Mouse (Mus musculus) kidney, postnatal 4 days (tissue): ENCODE measurements around the gene Lima1.

Experiments
- DNase-seq, 2 experiments: peaks; one replicate each; pipeline ENCODE4 v3.0.0; 2021; ENCODE audit warnings: mixed read lengths in 2 of 2

Lima1 gene

GRCm38 (mm10) chr15:99866450-99867221, 8.6 kb downstream of the Lima1 start:
- peak; percentile 49 to 64 for DNase-seq

DNA sequence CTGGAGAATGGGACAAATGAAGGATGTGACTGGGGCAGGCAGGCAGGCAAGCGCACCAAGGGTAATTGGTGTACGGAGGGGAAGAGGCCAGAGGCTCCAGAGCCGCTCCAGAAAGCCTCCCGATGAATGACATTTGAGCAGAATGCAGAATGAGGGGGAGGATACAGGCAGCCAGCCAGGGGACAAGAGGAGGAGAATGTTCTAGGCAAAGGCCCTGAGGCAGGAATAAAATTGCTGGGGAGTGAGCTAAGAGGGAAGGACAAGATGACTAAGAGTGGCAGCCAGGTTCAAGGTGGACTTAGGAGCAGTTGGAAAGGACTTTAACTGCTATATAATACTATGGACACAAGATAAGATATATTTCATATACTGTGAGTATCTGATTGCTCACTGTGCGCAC, 9.3 kb downstream of the Lima1 start:
- peak; percentile 45 to 60 for DNase-seq

DNA sequence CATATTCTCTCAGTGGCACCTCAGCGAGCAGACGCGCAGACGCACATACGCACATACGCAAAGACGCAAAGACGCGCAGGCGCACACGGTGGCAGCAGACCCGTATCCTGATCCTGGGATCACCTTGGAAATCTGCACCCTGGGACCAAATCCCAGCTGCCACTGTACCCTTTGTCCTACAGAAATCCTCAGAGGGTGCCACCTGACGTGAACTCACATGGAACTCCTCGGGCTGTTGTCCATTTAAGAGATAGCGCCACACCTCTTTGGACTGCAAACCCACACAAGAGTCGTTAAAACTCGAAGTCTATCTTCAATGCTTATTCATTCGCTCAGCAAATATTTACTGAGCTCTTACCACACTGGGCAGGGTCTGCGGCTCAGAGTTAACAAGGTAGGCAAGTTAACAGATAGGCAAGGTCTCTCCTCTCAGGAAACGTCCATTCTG, 9.7 kb downstream of the Lima1 start:
- no peak for DNase-seq

DNA sequence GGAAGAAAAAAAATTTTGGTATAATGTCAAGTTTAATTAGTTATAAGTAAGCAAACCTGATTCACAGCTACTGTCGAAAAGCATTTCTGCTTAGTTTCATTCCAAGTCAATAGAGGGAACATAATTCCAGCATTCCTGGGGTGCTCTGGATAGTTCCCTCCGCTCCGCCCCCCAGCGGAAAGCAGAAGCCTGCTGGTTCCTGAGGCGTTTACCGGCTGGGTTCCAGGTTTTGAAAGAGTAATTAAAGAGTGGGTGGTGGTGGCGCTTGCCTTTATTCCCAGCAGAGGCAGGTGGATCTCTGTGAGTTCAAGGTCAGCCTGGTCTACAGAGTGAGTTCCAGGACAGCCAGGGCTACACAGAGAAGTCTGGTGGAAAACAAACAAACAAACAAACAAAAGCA, 10.2 kb downstream of the Lima1 start:
- no peak for DNase-seq

DNA sequence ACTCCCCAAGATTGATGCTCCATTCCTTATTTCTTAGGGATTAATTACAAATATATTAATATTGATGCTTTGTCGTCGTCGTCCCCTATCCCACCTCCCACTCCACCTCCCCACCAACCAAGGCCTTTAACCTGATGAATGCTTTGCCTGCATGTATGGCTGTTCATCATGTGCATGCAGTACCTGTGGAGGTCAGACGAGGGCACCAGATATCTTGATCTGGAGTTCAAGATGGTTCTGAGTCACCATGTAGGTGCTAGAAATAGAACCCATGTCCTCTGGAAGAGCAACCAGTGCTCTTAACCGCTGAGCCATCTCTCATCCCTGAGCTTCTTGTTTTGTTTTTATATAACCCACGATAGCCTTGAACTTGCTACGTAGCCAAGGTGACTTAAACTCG, 11.5 kb downstream of the Lima1 start:
- no peak for DNase-seq

DNA sequence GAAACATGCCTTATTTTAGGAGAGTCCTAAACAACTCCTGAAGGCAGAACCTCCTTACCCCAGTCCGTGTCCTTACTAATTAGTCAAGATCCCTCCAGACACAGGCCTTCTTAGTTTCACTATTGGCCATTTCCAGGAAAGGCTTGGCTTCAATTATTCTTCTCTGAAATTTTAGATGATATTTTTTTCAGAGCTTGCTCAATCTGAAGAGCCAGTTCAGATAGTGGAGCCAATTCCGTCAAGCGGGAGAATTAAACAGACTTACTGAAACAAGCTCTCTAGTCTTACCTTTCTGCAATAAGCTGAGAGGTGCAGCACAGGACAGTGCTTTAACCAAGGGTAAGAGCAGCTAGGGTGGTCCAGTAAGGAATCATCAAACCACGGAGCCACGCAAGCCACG, 11.9 kb downstream of the Lima1 start:
- no peak for DNase-seq

DNA sequence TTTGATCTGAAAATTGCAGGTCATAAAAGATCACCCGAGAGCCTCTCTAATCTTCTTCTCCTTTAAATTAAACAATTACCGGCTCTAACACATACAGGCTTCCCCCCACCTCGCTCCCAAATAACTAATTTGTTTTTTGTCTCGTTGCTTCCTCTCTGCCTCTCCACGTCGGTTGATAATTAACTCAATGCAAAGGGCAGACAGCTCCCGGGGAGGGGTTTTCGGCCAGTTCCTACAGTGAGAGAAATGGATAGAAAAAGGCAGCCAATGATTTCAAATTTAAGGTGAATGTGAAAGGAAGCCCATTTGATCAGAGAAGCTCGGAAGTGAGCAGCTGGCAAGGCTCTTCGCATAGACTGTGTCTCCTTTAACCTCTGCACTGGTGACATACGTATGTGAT, 12.8 kb downstream of the Lima1 start:
- peak in 1 of 2 experiments; percentile 38 for DNase-seq

DNA sequence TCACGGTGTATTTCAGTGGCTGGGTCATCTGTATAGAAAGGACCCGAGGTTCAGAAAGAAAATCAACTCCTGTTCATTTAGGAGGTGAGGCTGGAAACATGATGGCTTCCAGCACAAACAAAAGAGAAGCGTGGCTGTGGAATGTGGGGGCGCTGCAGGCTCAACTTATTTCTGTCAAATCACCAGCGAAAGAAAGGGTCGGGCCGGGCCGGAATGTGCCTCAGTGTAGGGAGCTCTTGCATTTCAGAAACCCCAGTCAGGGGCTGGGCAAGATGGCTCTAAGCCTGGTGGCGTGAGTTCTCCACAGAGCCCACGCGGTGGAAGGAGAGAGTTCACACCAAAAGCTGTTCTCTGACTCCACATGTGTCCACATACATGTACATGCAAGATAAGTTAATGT, 13.3 kb downstream of the Lima1 start:
- DNase-seq, result peak; percentile 48 to 69

DNA sequence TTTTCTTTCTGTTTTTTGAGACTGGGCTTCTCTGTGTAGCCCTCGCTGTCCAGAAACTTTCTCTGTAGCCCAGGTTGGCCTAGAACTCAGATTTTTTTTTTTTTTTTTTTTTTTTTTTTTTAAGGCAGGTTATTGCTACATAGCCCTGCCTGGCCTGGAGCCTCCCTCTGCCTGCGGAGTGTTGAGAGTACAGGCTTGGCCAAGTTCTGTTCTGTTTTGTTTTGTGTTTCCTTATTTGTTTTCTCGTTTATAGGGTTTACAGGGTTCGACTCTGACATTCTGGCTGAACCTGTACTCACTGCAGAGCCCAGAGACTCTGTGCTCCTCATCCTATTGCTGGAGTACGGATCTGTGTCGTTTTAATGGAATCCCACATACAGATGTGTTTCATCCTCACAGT, 13.7 kb downstream of the Lima1 start:
- no peak for DNase-seq

DNA sequence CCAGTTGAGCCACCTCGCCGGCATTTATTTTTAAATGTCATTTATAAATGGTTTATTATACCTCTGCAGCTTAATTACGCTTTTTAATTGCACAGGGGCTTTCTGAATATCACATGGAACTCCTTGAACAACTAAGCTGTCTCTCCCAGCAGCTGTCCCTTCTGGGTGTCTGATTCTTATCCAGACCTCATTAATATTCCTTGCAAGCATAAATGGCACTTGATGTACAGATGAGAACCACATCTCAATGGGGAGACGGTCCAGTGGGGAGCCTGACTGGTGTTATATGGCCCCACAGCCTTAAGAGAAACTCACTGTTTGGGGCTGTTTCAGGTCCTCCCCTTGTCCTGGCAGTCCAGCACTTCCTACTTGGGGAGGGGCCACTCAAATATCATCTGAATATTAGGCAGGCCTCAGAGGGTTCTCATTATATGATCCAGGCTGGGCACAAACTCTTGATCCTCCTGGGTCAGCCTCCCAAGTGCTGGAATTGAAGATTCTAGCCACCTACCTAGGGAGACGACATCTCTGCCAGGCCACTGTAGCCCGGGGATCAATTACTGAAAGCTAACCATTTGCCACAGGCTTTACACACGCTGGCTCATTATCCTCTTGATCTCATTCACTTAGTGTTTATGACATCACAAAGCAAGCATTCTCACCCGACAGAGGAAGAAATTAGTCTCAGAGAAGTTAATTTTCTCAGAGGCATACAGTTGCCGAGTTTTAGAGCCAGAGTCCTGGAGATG, 15.4 kb downstream of the Lima1 start:
- DNase-seq, result no peak

- DNase-seq, result no peak
Measured at GRCm38 (mm10) chr15:99857479-99857878, 17.8 kb downstream of the Lima1 start.

DNA sequence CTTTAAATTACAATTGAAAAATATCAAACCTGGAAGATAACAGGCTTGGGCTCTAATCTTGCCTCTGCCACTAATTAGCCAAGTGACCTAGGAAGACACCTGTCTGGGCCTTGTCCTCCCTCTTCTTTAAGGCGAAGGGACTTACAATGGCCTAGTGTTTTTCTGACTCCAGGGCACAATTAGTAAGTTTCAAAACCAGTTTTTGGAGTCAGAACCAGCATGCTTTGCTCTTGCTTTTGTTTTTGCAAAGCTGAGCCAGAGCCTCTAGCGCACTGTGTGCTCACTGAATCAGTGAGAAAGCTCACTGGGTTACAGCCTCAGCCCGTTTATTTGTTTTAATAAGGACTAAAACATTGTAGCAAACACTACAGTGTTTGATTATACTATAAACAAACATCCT, 20.1 kb downstream of the Lima1 start:
- DNase-seq, result no peak

DNA sequence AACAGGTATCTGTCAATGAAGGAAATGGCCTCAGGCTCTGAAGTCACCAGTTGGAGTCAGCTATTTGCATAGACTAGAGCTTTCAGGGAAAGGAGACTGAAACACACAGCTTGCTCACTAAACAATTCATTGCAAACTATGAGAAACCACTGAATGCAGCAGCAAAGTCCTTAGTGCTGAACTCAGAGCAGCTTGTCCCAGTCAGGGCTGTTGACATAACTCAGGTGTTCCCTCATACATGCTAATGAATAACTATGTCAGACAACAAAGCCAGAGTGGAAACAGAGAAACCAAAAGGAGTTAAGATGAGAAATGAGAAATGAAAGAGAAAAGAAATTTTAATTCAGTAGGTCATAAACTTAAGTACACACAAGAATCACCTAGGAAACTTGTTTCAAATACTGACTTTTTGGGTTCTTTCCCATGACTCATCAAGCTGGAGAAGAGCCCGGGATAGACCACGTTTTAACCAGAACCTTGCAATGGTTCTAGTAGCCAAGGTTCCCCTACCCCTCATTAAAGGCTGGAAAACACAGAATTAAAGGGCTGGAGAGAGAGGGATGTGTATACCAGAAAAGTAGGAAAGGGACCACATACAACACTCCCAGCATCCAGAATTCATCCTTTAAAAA, 22.5 kb downstream of the Lima1 start:
- DNase-seq, result no peak

GRCm38 (mm10) chr15:99850265-99850664, 25.0 kb downstream of the Lima1 start:
- DNase-seq, result no peak

DNA sequence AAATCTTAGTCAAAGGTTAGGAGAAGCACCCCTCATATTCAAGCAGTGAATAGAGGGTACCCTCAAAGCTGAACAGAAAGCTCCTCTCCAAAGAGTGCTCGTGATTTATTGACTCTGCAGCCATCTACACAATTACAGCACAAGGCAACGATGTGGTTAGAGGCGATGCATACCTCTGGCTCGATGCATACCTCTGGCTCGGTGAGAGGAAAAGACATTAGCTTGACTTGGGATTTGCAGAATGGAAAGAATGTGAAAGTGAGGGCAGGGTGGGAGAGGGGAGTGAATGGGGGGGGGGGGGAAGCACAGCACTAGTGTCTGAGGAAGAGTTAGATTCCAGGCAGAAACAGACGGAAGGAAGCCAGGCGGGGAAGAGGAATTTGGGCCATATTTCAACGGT, 27.3 kb downstream of the Lima1 start:
- DNase-seq, result no peak

GRCm38 (mm10) chr15:99847207-99847881, 27.9 kb downstream of the Lima1 start:
- DNase-seq, result peak; percentile 41 to 62

- no peak for DNase-seq
Measured at GRCm38 (mm10) chr15:99846633-99847032, 28.6 kb downstream of the Lima1 start.

DNA sequence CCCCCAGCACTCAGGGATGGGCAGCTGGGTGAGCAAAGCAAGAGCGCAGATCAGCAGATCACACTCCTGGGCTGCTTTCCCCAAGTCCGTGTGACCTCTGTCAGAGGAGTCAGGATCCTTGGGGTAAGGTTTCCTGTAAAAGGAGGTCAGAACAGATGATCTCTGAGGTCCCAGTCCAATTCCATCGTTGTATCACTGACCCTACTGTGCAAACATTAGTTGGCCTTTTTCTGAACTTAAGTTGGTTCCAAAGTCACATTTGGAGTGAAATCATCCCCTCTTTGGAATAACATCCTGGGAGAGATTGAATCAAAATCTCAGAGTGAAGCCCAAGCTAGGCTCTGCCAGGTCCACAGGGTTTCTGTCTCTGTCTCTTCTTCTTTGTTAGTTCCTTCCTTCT, 31.4 kb downstream of the Lima1 start:
- DNase-seq, result no peak

DNA sequence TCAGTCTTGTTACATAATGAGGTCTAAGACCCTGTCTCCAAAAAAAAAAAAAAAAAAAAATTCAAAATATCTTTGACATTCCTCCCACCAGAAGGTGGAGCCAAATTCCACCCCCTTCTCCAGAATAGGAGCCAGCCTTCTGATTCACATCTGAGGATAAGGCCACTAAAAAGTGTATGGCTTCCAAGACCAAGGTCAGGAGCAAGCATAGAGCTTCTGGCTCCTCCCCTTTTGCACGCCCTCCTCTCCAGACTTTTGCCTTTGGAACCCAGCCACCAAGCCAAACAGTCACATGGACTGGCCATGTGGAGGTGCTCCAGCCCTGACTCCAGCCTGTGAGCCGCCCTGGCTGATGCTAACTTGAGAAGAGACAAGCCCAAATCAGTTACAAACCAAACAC, 35.3 kb downstream of the Lima1 start:
- DNase-seq, result peak; percentile 49 to 68

- no peak for DNase-seq
Measured at GRCm38 (mm10) chr15:99839165-99839840, 36.0 kb downstream of the Lima1 start.

DNA sequence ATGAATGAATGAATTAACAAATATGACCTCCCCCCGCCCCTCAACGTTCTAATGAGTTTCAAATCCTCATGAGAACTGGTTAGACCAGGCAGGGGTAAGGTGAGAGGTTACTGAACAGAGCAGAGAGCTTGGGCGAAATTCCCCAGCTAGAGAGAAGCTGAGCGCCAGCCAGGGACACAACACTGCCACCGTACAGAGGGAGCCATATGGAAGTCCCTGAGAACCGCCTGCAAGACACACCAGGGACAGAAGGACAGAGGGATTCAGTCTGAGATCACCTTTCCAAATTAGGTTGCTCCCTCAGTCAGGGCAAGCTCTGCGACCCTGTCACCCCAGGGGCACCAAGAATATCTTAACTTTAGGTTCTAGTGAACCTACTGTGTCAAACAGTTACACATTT, 37.7 kb downstream of the Lima1 start:
- DNase-seq, result no peak

- DNase-seq, result peak in 1 of 2 experiments; percentile 43
Measured at GRCm38 (mm10) chr15:99835191-99835590, 40.1 kb downstream of the Lima1 start.

DNA sequence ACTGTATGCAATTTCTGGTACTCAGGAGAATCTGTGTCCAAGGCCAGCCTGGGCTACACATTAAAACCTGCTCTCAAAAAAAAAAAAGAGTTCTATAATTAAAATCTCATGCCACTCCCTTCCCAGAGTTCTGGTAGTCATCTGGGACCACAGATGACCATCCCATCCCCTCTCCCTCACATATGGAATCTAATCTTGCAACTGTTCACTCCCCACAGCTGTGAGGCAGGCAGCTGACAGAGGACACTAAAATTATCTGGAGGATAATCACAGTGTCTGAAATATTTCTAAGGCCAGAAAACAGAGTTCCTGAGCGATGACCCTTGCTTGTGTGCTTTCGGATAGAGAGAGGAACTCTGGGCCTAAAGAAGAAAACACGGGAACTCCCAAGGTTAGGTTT, 40.6 kb downstream of the Lima1 start:
- DNase-seq, result no peak
